Comparison of ENCODE assay signal across 8 mouse cellular contexts in the genomic region with DNA sequence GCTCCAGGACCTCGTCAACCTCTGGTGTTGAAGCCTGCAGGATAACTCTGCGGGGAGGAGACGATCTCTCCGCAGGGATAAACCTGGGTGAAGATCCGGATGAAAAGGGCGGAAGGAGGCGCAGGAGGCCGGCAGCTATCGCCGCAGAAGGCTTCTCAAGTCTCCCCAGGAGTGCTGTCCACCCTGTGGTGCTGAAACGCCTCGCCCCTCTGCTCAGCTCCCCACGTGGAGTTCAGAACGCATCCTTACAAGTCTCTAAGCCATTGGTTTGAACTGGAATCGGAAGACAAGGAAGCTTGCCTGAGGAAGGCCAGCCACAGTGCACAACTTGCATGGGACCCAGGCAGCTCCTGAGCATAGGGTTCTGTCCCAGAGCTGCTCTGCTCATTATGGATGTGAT. TPM values are rescaled to one million over a fixed set of nuclear protein-coding genes. Genes with fewer than 3 reads are reported as not detected.
DNase-seq lines count a peak whose midpoint lies in the region; ATAC-seq and TF ChIP-seq lines count a peak whose summit lies in the region.

No protein-coding gene starts in this region.

- H3K27ac ChIP-seq in ES-Bruce4 (ENCODE audit: insufficient read depth, low read length) = peak overlapping the region; percentile 87
- H3K27ac ChIP-seq in kidney, embryonic 14.5 days (ENCODE audit: low read depth, low read length) = no peak overlapping the region

- no peaks in the 10 kb centered on the region for H3K36me3 ChIP-seq in ES-Bruce4 (ENCODE audit: control insufficient read depth, insufficient read depth, low read length, poor library complexity, severe bottlenecking)
- H3K36me3 ChIP-seq in kidney, embryonic 14.5 days (ENCODE audit: control insufficient read depth, insufficient read depth, low read length) = no peaks in the 10 kb centered on the region

- peak; percentile 73 for ATAC-seq in granulocyte monocyte progenitor cell, adult 5-6 weeks (replicated peaks; ENCODE audit: poor library complexity, severe bottlenecking)
- no peak for ATAC-seq in kidney, embryonic 14.5 days (ENCODE audit: low FRiP score, low TSS enrichment)

- DNase-seq in adrenal gland, postnatal 25 days = peak; percentile 72
- peak; percentile 76 for DNase-seq in lung, postnatal 14 days
- DNase-seq in spleen, adult 12 weeks (ENCODE audit: low spot score) = peak; percentile 5
- DNase-seq in left cerebral cortex, adult 11 months (ENCODE audit: low spot score) = no peak
- no peak for DNase-seq in frontal cortex, postnatal 14 days (ENCODE audit: low spot score in 2 of 2)

- no peaks in the 10 kb centered on the region for H3K9me3 ChIP-seq in ES-Bruce4 (replicated peaks; ENCODE audit: control insufficient read depth, insufficient read depth, low read length, poor library complexity, severe bottlenecking)
- no peaks in the 10 kb centered on the region for H3K9me3 ChIP-seq in kidney, embryonic 14.5 days (ENCODE audit: control insufficient read depth, low read length)

- peak; percentile 6 for TF ChIP-seq CTCF in ES-Bruce4 (IDR thresholded peaks at IDR 0.05; ENCODE audit: low read depth, low read length)

- peak overlapping the region; percentile 55 for H3K9ac ChIP-seq in ES-Bruce4 (ENCODE audit: low read depth, poor library complexity, severe bottlenecking)
- no peak overlapping the region for H3K9ac ChIP-seq in kidney, embryonic 14.5 days (ENCODE audit: low read depth, low read length)

- H3K4me2 ChIP-seq in kidney, embryonic 14.5 days (replicated peaks; ENCODE audit: low read depth, low read length) = peak overlapping the region; percentile 28

- peaks cover 17% of the 10 kb centered on the region for H3K4me1 ChIP-seq in ES-Bruce4 (ENCODE audit: control insufficient read depth, insufficient read depth, low read length)
- H3K4me1 ChIP-seq in kidney, embryonic 14.5 days (ENCODE audit: control insufficient read depth, insufficient read depth, low read length) = no peaks in the 10 kb centered on the region

- WGBS in kidney, embryonic 14.5 days = 1% methylated on average over 15 of the region's 15 CpGs

- H3K27me3 ChIP-seq in ES-Bruce4 (ENCODE audit: control insufficient read depth, insufficient read depth, low read length, poor library complexity, severe bottlenecking) = no peaks in the 10 kb centered on the region
- peaks cover 12% of the 10 kb centered on the region for H3K27me3 ChIP-seq in kidney, embryonic 14.5 days (ENCODE audit: control insufficient read depth, insufficient read depth, low read length)

- TF ChIP-seq POLR2A in ES-Bruce4 (IDR thresholded peaks at IDR 0.05; ENCODE audit: insufficient read depth, low read length) = no peak

- peak overlapping the region; percentile 67 for H3K4me3 ChIP-seq in ES-Bruce4 (ENCODE audit: low read depth, low read length)
- H3K4me3 ChIP-seq in kidney, embryonic 14.5 days (ENCODE audit: low read length) = no peak overlapping the region

- peak; percentile 64; the same call in 1 of the 2 replicates for TF ChIP-seq EP300 in ES-Bruce4 (IDR thresholded peaks at IDR 0.05; ENCODE audit: insufficient read depth, low read depth, low read length)

RNA-seq across cellular contexts. Expression of a gene that starts 13.6 kb away (rescaled TPM):
- 277 and 320 TPM in 2 replicates for polyA plus RNA-seq in ES-Bruce4 (2011; ENCODE audit: insufficient read depth, insufficient read length, low read depth, missing spikeins)
- total RNA-seq in adrenal gland, postnatal 25 days (2021) = 5.3 and 7.9 TPM in 2 replicates
- total RNA-seq in granulocyte monocyte progenitor cell, adult 5-6 weeks (2014; fragmentation: Nextera tagmentation) = not detected in 2 replicates
- not detected in 2 replicates for total RNA-seq in granulocyte monocyte progenitor cell, adult 5-6 weeks (2017)
- 58.6 and 65.3 TPM in 2 replicates for polyA plus RNA-seq in kidney, embryonic 14.5 days (2014; fragmentation: Nextera tagmentation; extraction: Ambion mirVana)

RNA-seq across cellular contexts. Expression of a gene that starts 27.8 kb away (rescaled TPM):
- 37.0 and 39.6 TPM in 2 replicates for polyA plus RNA-seq in ES-Bruce4 (2011; ENCODE audit: insufficient read depth, insufficient read length, low read depth, missing spikeins)
- total RNA-seq in adrenal gland, postnatal 25 days (2021) = 11.2 and 11.6 TPM in 2 replicates
- total RNA-seq in granulocyte monocyte progenitor cell, adult 5-6 weeks (2014; fragmentation: Nextera tagmentation) = 28.3 and 36.0 TPM in 2 replicates
- total RNA-seq in granulocyte monocyte progenitor cell, adult 5-6 weeks (2017) = 32.6 and 46.7 TPM in 2 replicates
- 71.6 and 81.0 TPM in 2 replicates for polyA plus RNA-seq in kidney, embryonic 14.5 days (2014; fragmentation: Nextera tagmentation; extraction: Ambion mirVana)

Comparison
In these comparisons a context has a peak if more than half of its experiments do, and no peak if none do; other contexts are left out.
1. DNase-seq: peak in adrenal gland, postnatal 25 days (single experiment), lung, postnatal 14 days (single experiment) and spleen, adult 12 weeks (single experiment); none in left cerebral cortex, adult 11 months (single experiment) and frontal cortex, postnatal 14 days (0 of 2).